Mouse (Mus musculus) G1E (cell line): ENCODE measurements around the gene Dda1.

Source experiments
- CTCF ChIP-seq: IDR thresholded peaks from 2 replicates; pipeline ENCODE4 v1.5.1; 2012; ENCODE audit warnings: low read depth, low read length, inconsistent platforms, mixed read lengths
- GATA1 ChIP-seq: IDR thresholded peaks from 2 replicates; pipeline ENCODE4 v1.6.1; 2012; ENCODE audit warnings: borderline replicate concordance, low read length, inconsistent platforms, mixed read lengths
- POLR2AphosphoS5 ChIP-seq: IDR thresholded peaks from 2 replicates; pipeline ENCODE4 v1.6.1; 2012; ENCODE audit warnings: low read depth, low read length, inconsistent platforms; ENCODE audit not compliant: insufficient replicate concordance

- TF ChIP-seq GATA1 (no peak), CTCF (no peak), POLR2AphosphoS5 (no peak)
Measured at GRCm38 (mm10) chr8:71488454-71488853, 19.5 kb downstream of the Dda1 start.
